Mouse (Mus musculus): ENCODE measurements around the gene Gm13272.
"Not testable (repeated sequence)": the region's sequence is repeated elsewhere in the genome, so short reads cannot be mapped to it uniquely, and the experiment has no call there.

- TF ChIP-seq CTCF (IDR thresholded peaks at IDR 0.05; ENCODE audit: extremely low read depth, insufficient read length, insufficient replicate concordance, low read depth, low read length); POLR2A (IDR thresholded peaks at IDR 0.05; ENCODE audit: low read depth, low read length): not testable (repeated sequence)
Observed at GRCm38 (mm10) chr4:88785409-88785808, 5.8 kb downstream of the Gm13272 start, which contains the start of gene Gm13276.

All from small intestine, adult 2 months (tissue).